Mouse (Mus musculus): ENCODE data around the gene Mylpf. TPM values are rescaled to one million over a fixed set of nuclear protein-coding genes. Genes with fewer than 3 reads are reported as not detected.
A peak's percentile ranks its signal among the peaks of the same experiment; 100 is the strongest.

Mylpf gene
- polyA plus RNA-seq, 1 experiment from 2014 or later, result 22.8 TPM

DNA sequence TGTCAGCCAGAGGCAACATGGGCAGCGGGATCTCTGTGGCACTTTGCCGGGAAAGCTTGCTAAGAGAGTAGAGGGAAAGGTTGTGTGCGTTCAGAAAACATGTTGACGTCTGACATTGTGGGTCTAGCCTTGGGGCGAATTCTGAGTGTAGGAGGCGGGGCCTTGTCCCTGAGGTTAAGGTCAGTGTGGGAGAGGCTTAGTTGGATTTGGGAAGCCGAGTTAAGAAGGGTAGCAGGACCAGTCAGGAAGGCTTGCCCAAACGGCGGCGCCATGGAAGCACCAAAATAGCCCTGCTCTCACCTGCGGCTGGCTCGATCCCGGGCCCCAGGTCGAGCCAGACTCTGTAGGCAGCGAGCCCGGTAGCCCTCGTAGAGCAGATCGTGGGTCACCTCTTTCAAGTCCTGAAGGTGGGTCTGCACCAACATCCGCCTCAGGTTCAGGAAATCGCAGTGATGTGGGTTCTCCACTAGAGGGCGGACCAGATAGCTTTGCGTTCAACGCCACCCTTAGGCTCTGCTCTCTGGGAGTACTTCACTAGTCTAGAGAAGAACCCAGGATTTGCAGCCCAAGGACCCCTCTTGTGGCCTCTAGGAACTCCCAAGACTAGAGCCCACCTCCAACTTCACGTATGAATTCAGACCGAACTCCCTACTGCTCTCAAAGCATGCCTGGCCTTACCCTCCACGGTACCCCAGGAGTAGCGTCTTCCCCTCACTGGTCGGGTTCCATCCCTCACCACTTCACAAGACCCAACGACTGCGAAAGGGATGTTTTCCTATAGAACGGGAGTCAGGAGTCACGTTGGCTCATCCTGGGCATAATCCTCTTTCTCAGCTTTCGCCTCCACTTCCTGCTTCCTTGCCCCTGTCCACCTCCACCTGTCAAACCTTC lies 6.5 kb downstream of the Mylpf start:
- H3K4me1 ChIP-seq (ENCODE audit: control insufficient read depth, insufficient read depth, low read length), result no peaks in the 10 kb centered on the region; the same call in 1 of the 2 replicates
- DNase-seq (ENCODE audit: low spot score), result peak; percentile 89
- WGBS, result 21% methylated on average over 33 of the region's 33 CpGs
- H3K27me3 ChIP-seq (ENCODE audit: control insufficient read depth, insufficient read depth, low read length), result peaks cover 2% of the 10 kb centered on the region; the same call in 1 of the 2 replicates
- peak overlapping the region; percentile 37 for H3K9ac ChIP-seq (replicated peaks; ENCODE audit: low read length)
- no peaks in the 10 kb centered on the region for H3K9me3 ChIP-seq (replicated peaks; ENCODE audit: control insufficient read depth, low read length)
- H3K36me3 ChIP-seq (replicated peaks; ENCODE audit: control insufficient read depth, insufficient read depth, low read depth, low read length), result no peaks in the 10 kb centered on the region
- peak overlapping the region; percentile 42 for H3K4me2 ChIP-seq (ENCODE audit: low read depth, low read length)
- peak overlapping the region; percentile 22 for H3K4me3 ChIP-seq (ENCODE audit: low read depth, low read length)
- no peak overlapping the region for H3K27ac ChIP-seq (replicated peaks; ENCODE audit: low read depth, low read length)
- ATAC-seq (replicated peaks; ENCODE audit: insufficient number of reproducible peaks, low FRiP score, low TSS enrichment, low read depth), result no peak

DNA sequence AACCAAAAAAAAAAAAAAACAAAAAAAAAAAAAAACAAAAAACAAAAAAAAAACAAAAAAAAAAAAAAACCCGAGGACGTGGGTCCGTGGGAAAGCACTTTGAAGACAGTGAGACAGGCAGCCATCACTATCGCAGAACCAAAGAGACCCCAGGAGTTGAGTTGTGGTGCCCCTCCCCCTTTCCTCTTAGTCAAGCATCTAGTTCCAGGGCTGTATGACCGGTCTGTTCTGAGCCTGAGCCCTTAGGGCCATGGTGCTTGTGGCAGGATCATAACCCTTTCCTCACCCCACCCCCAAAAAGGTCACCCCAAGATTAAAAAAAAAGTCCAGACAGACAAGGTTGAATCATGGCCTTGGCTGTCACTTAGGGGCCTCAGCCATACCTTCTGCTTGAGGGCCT lies 7.6 kb downstream of the Mylpf start:
- no peak overlapping the region for H3K4me2 ChIP-seq (ENCODE audit: low read depth, low read length)
- ATAC-seq (replicated peaks; ENCODE audit: insufficient number of reproducible peaks, low FRiP score, low TSS enrichment, low read depth) (no peak), DNase-seq (ENCODE audit: low spot score) (no peak)
- no peaks in the 10 kb centered on the region; the same call in 1 of the 2 replicates for H3K4me1 ChIP-seq (ENCODE audit: control insufficient read depth, insufficient read depth, low read length)
- 80% methylated on average over 5 of the region's 5 CpGs for WGBS
- peaks cover 2% of the 10 kb centered on the region; the same call in 1 of the 2 replicates for H3K27me3 ChIP-seq (ENCODE audit: control insufficient read depth, insufficient read depth, low read length)
- H3K27ac ChIP-seq (replicated peaks; ENCODE audit: low read depth, low read length), result no peak overlapping the region
- H3K9ac ChIP-seq (replicated peaks; ENCODE audit: low read length), result no peak overlapping the region
- no peak overlapping the region for H3K4me3 ChIP-seq (ENCODE audit: low read depth, low read length)
- no peaks in the 10 kb centered on the region for H3K9me3 ChIP-seq (replicated peaks; ENCODE audit: control insufficient read depth, low read length)
- no peaks in the 10 kb centered on the region for H3K36me3 ChIP-seq (replicated peaks; ENCODE audit: control insufficient read depth, insufficient read depth, low read depth, low read length)

DNA sequence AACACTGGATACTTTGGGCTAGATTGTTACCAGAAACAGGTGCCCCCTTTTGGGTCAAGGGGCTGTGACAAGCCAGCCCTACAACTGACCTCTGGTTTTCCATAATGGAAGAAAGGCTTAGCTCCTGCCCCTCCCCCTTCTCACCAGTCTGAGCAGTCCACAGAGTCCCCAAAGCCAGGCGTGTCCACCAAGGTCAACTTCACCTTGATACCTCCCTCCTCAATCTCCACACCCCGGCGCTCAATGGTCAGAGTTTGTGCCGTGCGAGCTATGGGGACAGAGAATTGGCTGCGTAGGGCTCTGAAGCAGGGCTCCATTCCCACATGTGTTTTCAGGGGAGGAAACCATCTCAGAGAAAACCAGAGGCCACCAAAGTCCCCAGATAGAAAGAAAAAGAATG lies 8.8 kb downstream of the Mylpf start:
- ATAC-seq (replicated peaks; ENCODE audit: insufficient number of reproducible peaks, low FRiP score, low TSS enrichment, low read depth), result no peak
- Histone ChIP-seq H3K9me3 (replicated peaks; ENCODE audit: control insufficient read depth, low read length) (no peaks in the 10 kb centered on the region), H3K4me1 (ENCODE audit: control insufficient read depth, insufficient read depth, low read length) (no peaks in the 10 kb centered on the region; the same call in 1 of the 2 replicates), H3K27ac (replicated peaks; ENCODE audit: low read depth, low read length) (no peak overlapping the region), H3K4me3 (ENCODE audit: low read depth, low read length) (no peak overlapping the region), H3K4me2 (ENCODE audit: low read depth, low read length) (no peak overlapping the region), H3K36me3 (replicated peaks; ENCODE audit: control insufficient read depth, insufficient read depth, low read depth, low read length) (no peaks in the 10 kb centered on the region), H3K9ac (replicated peaks; ENCODE audit: low read length) (no peak overlapping the region), H3K27me3 (ENCODE audit: control insufficient read depth, insufficient read depth, low read length) (peaks cover 2% of the 10 kb centered on the region; the same call in 1 of the 2 replicates)
- 90% methylated on average over 6 of the region's 6 CpGs for WGBS
- DNase-seq (ENCODE audit: low spot score), result no peak

DNA sequence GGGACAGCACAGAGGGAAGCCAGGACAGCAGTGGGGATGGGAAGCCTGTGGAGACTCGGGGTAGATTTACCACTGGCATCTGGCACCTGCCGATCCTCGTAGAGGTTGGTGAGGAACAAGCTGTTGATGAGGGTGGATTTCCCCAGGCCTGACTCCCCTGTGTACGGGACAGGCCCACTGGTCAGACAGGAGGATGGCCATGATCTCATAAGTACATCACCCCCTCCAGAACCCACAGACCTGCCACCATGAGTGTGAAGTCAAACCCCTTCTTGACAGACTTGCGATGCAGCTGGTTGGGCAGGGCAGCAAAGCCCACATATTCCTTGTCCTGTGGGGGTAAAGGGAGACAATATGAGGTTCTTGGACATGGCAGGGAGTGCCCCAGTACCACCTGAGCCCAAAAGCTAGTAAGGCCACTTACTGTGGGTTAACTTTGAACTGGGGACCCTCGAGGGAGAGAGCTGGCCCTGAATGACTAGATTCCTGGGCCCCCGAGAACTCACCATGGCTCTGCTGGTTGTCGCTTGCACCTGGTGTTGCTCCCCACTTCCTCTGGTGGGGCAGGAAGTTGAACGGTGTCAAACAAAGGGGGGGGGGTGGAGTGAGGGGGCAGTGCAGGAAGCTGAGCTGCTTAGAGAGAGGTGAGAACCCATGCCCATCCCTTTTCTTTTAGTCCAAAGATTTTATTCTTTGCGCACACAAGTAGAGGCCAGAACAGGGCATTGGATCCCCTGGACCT lies 9.4 kb downstream of the Mylpf start:
- H3K9me3 ChIP-seq (replicated peaks; ENCODE audit: control insufficient read depth, low read length), result no peaks in the 10 kb centered on the region
- peaks cover 2% of the 10 kb centered on the region; the same call in 1 of the 2 replicates for H3K27me3 ChIP-seq (ENCODE audit: control insufficient read depth, insufficient read depth, low read length)
- ATAC-seq (replicated peaks; ENCODE audit: insufficient number of reproducible peaks, low FRiP score, low TSS enrichment, low read depth) (no peak), DNase-seq (ENCODE audit: low spot score) (no peak)
- H3K4me3 ChIP-seq (ENCODE audit: low read depth, low read length), result no peak overlapping the region
- no peaks in the 10 kb centered on the region; the same call in 1 of the 2 replicates for H3K4me1 ChIP-seq (ENCODE audit: control insufficient read depth, insufficient read depth, low read length)
- H3K4me2 ChIP-seq (ENCODE audit: low read depth, low read length), result no peak overlapping the region
- 71% methylated on average over 10 of the region's 10 CpGs for WGBS
- no peaks in the 10 kb centered on the region for H3K36me3 ChIP-seq (replicated peaks; ENCODE audit: control insufficient read depth, insufficient read depth, low read depth, low read length)
- no peak overlapping the region for H3K27ac ChIP-seq (replicated peaks; ENCODE audit: low read depth, low read length)
- H3K9ac ChIP-seq (replicated peaks; ENCODE audit: low read length), result no peak overlapping the region

DNA sequence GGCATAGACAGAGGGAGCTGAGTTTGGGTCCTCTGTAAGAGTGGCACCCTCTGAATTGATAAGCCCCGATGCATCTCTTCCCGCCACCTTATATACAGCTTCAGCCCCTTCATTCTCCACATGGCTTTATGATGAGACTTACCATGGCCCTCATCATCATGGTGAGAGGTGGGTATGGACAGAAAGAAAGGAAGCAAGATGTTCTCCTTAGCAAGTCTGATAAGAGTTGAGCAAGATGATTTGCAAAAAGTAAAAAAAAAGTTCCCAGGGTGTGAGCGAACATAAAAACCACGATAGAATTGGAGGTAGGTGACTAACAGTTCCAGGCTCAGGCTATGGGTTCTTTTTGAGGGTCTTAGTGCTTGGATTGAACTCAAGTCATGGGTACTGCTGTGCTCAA lies 10.0 kb downstream of the Mylpf start:
- DNase-seq (ENCODE audit: low spot score) (no peak), ATAC-seq (replicated peaks; ENCODE audit: insufficient number of reproducible peaks, low FRiP score, low TSS enrichment, low read depth) (no peak)
- 93% methylated on average over 4 of the region's 4 CpGs for WGBS
- no peaks in the 10 kb centered on the region; the same call in 1 of the 2 replicates for H3K4me1 ChIP-seq (ENCODE audit: control insufficient read depth, insufficient read depth, low read length)
- no peak overlapping the region for H3K4me2 ChIP-seq (ENCODE audit: low read depth, low read length)
- H3K9me3 ChIP-seq (replicated peaks; ENCODE audit: control insufficient read depth, low read length), result no peaks in the 10 kb centered on the region
- peaks cover 2% of the 10 kb centered on the region; the same call in 1 of the 2 replicates for H3K27me3 ChIP-seq (ENCODE audit: control insufficient read depth, insufficient read depth, low read length)
- no peak overlapping the region for H3K4me3 ChIP-seq (ENCODE audit: low read depth, low read length)
- H3K36me3 ChIP-seq (replicated peaks; ENCODE audit: control insufficient read depth, insufficient read depth, low read depth, low read length), result no peaks in the 10 kb centered on the region
- H3K27ac ChIP-seq (replicated peaks; ENCODE audit: low read depth, low read length), result no peak overlapping the region
- no peak overlapping the region for H3K9ac ChIP-seq (replicated peaks; ENCODE audit: low read length)

DNA sequence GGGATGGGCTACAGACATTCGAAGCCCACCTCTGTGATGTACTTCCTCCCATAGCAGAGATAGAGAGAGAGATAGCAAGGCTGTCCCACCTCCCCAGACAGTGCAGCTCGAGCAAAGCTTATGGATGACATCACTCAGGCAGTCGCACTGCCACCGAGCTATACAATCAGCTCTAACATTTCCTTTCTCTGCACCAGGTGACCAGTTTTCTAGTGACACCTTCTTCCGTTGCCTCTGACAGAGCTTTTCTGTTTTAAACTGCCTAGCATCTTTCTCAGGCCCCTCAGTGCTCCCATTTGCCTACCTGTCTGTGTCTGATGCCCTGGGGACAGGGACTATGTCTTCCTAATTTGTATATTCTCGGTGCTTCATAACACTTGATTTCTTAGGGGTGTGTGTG lies 11.8 kb downstream of the Mylpf start:
- DNase-seq (ENCODE audit: low spot score) (no peak), ATAC-seq (replicated peaks; ENCODE audit: insufficient number of reproducible peaks, low FRiP score, low TSS enrichment, low read depth) (no peak)
- Histone ChIP-seq H3K9me3 (replicated peaks; ENCODE audit: control insufficient read depth, low read length) (no peaks in the 10 kb centered on the region), H3K27me3 (ENCODE audit: control insufficient read depth, insufficient read depth, low read length) (no peaks in the 10 kb centered on the region), H3K36me3 (replicated peaks; ENCODE audit: control insufficient read depth, insufficient read depth, low read depth, low read length) (no peaks in the 10 kb centered on the region), H3K4me1 (ENCODE audit: control insufficient read depth, insufficient read depth, low read length) (no peaks in the 10 kb centered on the region; the same call in 1 of the 2 replicates), H3K27ac (replicated peaks; ENCODE audit: low read depth, low read length) (no peak overlapping the region), H3K4me2 (ENCODE audit: low read depth, low read length) (no peak overlapping the region), H3K9ac (replicated peaks; ENCODE audit: low read length) (no peak overlapping the region), H3K4me3 (ENCODE audit: low read depth, low read length) (no peak overlapping the region)
- WGBS, result 85% methylated on average over 6 of the region's 6 CpGs

DNA sequence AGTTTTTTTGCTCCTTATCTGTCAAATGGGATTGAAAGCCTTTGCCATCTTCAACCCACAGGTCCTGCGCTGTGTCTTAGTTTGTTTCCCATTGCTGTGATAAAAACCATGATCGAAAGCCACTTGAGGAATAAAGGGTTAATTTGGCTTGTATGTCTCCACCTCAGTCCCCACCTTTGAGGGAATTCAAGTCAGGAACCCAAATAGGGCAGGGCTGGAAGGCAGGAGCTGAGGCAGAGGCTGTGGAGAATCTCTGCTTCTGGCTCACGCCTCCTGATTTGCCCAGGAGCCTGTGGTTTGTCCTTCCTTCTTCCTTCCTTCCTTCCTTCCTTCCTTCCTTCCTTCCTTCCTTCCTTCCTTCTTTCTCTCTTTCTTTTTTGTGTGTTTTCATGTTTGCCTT lies 14.4 kb downstream of the Mylpf start:
- Histone ChIP-seq H3K9me3 (replicated peaks; ENCODE audit: control insufficient read depth, low read length) (no peaks in the 10 kb centered on the region), H3K4me3 (ENCODE audit: low read depth, low read length) (no peak overlapping the region), H3K27me3 (ENCODE audit: control insufficient read depth, insufficient read depth, low read length) (no peaks in the 10 kb centered on the region), H3K27ac (replicated peaks; ENCODE audit: low read depth, low read length) (no peak overlapping the region), H3K4me1 (ENCODE audit: control insufficient read depth, insufficient read depth, low read length) (no peaks in the 10 kb centered on the region), H3K4me2 (ENCODE audit: low read depth, low read length) (no peak overlapping the region), H3K36me3 (replicated peaks; ENCODE audit: control insufficient read depth, insufficient read depth, low read depth, low read length) (no peaks in the 10 kb centered on the region), H3K9ac (replicated peaks; ENCODE audit: low read length) (no peak overlapping the region)
- ATAC-seq (replicated peaks; ENCODE audit: insufficient number of reproducible peaks, low FRiP score, low TSS enrichment, low read depth), result no peak
- DNase-seq (ENCODE audit: low spot score), result no peak
- WGBS, result 97% methylated on average over 3 of the region's 3 CpGs
